Mouse (Mus musculus) heart, embryonic 11.5 days (tissue): ENCODE results near the gene Clasp2. TPM values are rescaled to one million over a fixed set of nuclear protein-coding genes. Genes with fewer than 3 reads are reported as not detected.
A peak's percentile ranks its signal among the peaks of the same experiment; 100 is the strongest.
"Not testable (repeated sequence)": the region's sequence is repeated elsewhere in the genome, so short reads cannot be mapped to it uniquely, and the experiment has no call there.

Experiments used
- ATAC-seq: fragments of 200-750 bp; cut with Nextera tagmentation; replicated peaks from 2 replicates; pipeline ENCODE4 v1.8.0; 2017; ENCODE audit warnings: moderate library complexity; ENCODE audit not compliant: insufficient number of reproducible peaks, low FRiP score, low TSS enrichment
- H3K27ac ChIP-seq: fragments of 300-500 bp; sonication (generic); 2 replicates; pipeline ENCODE4 v1.5.1; 2014; ENCODE audit warnings: mild to moderate bottlenecking, low read depth, low read length
- H3K27me3 ChIP-seq: fragments of 300-500 bp; sonication (generic); 2 replicates; pipeline ENCODE4 v1.6.1; 2014; ENCODE audit warnings: mild to moderate bottlenecking, low read length, mixed read lengths; ENCODE audit not compliant: control insufficient read depth, insufficient read depth
- H3K36me3 ChIP-seq: fragments of 300-500 bp; sonication (generic); 2 replicates; pipeline ENCODE4 v1.6.1; 2014; ENCODE audit warnings: mild to moderate bottlenecking, low read length, moderate library complexity, mixed read lengths; ENCODE audit not compliant: control insufficient read depth, insufficient read depth
- H3K4me1 ChIP-seq: fragments of 300-500 bp; sonication (generic); 2 replicates; pipeline ENCODE4 v1.6.1; 2014; ENCODE audit warnings: low read length; ENCODE audit not compliant: control insufficient read depth, insufficient read depth
- H3K4me2 ChIP-seq: fragments of 300-500 bp; sonication (generic); 2 replicates; pipeline ENCODE4 v1.6.1; 2014; ENCODE audit warnings: mild to moderate bottlenecking, moderate library complexity
- H3K4me3 ChIP-seq: fragments of 300-500 bp; sonication (generic); 2 replicates; pipeline ENCODE4 v1.5.1; 2014; ENCODE audit warnings: low read depth, low read length
- H3K9ac ChIP-seq: fragments of 300-500 bp; sonication (generic); 2 replicates; pipeline ENCODE4 v1.6.1; 2014; ENCODE audit warnings: mild to moderate bottlenecking, low read depth, low read length, moderate library complexity
- H3K9me3 ChIP-seq: fragments of 300-500 bp; sonication (generic); replicated peaks from 2 replicates; pipeline ENCODE4 v1.6.1; 2016; ENCODE audit warnings: low read length; ENCODE audit not compliant: control insufficient read depth
- WGBS: fragments of 180-500 bp; shearing (Covaris S2); extraction: QIAGEN DNeasy Blood & Tissue Kit; methylation state at CpG from one replicate; pipeline ENCODE4 v1.1.7; 2014; ENCODE audit not compliant: insufficient replicate concordance; 5-methylcytosine and 5-hydroxymethylcytosine counted together
- polyA plus RNA-seq: library from polyadenylated mRNA; unstranded; fragments of >200 nt; fragmentation: Nextera tagmentation; extraction: Ambion mirVana; gene quantifications from 2 replicates; pipeline ENCODE4 v1.2.1, GENCODE M21; 2014

Clasp2 gene
- polyA plus RNA-seq, 1 experiment from 2014 or later, result 25.3 TPM

DNA sequence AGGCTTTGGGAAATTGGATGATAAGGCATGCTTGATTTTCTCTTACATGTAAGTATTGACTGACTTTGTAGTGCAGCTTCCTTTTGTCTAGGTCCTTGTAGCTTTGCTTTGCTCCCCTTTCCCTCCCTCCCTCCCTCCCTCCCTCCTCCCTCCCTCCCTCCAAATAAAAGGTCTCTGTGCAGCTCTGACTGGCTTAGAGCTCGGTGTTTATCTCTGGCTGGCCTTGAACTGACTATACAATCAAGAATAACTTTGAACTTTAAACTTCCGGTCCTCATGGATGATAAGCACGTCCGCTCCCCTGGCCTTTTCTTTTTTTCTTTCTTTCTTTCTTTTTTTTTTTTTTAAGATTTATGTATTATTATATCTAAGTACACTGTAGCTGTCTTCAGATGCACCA lies 21.9 kb downstream of the Clasp2 start:
- H3K4me3 ChIP-seq, result no peak overlapping the region
- no peak overlapping the region for H3K27ac ChIP-seq
- H3K27me3 ChIP-seq, result no peaks in the 10 kb centered on the region
- H3K9ac ChIP-seq, result no peak overlapping the region
- H3K4me1 ChIP-seq, result no peaks in the 10 kb centered on the region
- no peaks in the 10 kb centered on the region for H3K9me3 ChIP-seq
- WGBS, result 72% methylated on average over 4 of the region's 4 CpGs
- no peak overlapping the region for H3K4me2 ChIP-seq
- peaks cover 8% of the 10 kb centered on the region for H3K36me3 ChIP-seq
- ATAC-seq, result no peak

DNA sequence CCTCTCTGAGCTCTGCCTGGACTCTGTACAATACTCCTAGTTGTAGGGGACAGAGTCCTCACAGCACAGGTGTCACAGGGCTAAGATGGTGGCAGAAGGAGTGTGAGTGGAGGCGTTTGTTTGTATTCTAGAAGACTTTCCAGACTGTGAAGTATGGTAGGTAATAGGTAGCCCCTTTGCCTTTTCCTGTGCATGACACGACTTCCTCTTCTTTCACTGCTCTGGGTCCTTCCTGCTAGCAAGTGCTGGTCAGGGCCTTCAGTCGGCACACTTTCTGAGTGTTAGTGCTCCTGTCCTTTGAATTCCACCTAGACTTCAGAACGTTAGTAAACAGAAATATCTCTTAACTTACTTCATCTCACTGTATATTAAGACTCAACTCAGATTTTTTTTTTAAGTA lies 29.4 kb downstream of the Clasp2 start:
- Histone ChIP-seq H3K4me1 (no peaks in the 10 kb centered on the region), H3K4me3 (no peak overlapping the region), H3K9me3 (no peaks in the 10 kb centered on the region), H3K9ac (no peak overlapping the region), H3K27ac (no peak overlapping the region), H3K4me2 (no peak overlapping the region), H3K36me3 (peaks cover 5% of the 10 kb centered on the region; the same call in 1 of the 2 replicates), H3K27me3 (no peaks in the 10 kb centered on the region)
- ATAC-seq, result no peak
- 81% methylated on average over 4 of the region's 4 CpGs for WGBS

DNA sequence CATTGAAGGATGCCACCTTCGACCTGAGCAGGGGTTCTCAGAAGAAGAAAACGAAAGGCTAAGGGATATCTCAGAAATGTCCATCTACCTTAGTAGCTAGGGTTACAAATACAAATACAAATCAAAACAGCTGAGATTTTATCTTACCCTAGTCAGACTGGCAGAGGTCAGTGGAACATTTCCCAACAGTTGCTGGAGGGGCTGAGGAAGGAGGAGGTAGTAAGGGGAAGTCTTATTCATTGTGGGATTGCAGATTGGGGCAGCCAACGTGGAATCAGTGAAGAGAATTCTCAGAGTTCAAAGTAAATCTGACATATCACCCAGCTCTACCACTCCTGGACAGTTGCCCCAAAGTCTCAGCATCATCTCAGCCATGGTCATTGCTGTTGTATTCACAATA lies 39.6 kb downstream of the Clasp2 start:
- Histone ChIP-seq H3K27ac (no peak overlapping the region), H3K9ac (no peak overlapping the region), H3K4me2 (no peak overlapping the region), H3K36me3 (no peaks in the 10 kb centered on the region), H3K9me3 (no peaks in the 10 kb centered on the region), H3K27me3 (no peaks in the 10 kb centered on the region), H3K4me3 (no peak overlapping the region), H3K4me1 (0 out of 2 replicates have a peak, but pooled peaks cover 3% of the 10 kb centered on the region)
- no peak for ATAC-seq
- 84% methylated on average over 3 of the region's 3 CpGs for WGBS

DNA sequence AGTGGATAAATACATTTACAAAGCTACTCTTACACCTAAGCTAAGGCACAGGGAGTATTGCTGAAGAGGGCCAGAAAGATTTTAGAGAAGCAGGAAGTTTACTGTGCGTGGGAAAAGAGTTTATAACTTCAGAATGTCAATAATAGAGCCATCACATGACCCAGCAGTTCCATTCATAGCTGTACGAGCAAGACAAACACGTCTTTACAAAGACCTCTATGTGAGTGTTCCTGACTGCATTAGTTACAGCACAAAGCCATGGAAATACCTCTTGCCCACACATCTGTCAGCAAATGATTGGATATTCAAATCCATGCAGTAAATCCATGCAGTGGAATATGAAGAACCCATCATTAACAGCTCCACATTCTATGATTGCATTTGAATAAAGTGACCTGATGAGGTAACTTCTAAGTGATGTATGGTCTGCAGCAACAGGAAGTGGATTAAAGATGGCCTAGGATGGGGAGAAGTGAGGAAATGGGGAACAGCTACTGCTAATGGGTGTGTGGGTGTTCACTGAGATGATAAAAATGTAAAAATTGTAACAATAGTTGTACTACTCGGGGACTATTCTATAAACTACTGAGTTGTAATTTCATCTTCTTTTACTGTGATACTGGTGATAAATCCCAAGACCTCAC lies 41.2 kb downstream of the Clasp2 start:
- Histone ChIP-seq H3K27ac (no peak overlapping the region), H3K27me3 (no peaks in the 10 kb centered on the region), H3K4me3 (no peak overlapping the region), H3K4me1 (0 out of 2 replicates have a peak, but pooled peaks cover 3% of the 10 kb centered on the region), H3K36me3 (no peaks in the 10 kb centered on the region), H3K9ac (no peak overlapping the region), H3K4me2 (no peak overlapping the region), H3K9me3 (no peaks in the 10 kb centered on the region)
- 85% methylated on average over 4 of the region's 4 CpGs for WGBS
- ATAC-seq, result no peak

DNA sequence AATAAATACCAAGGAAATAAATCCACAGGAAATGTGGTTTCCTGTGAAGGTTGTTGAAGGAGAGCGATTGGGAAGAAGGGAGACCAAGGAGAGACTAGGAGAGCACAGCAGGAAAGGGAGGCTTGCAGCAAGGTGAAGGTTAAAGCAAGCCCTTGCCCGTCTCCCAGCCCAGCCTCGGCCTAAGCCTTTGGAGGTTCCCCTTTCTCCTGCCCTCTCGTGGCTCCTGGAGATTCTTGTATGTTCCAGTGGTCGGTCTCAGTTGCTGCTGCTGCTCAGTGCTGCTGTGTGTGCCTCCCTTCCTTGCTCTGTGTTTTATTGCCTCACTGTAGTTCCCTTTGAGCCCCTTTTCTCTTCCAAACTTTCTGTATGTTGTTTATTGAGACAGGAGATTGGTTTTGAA lies 42.4 kb downstream of the Clasp2 start:
- 0 out of 2 replicates have a peak, but pooled peaks cover 3% of the 10 kb centered on the region for H3K4me1 ChIP-seq
- H3K9ac ChIP-seq, result no peak overlapping the region
- no peaks in the 10 kb centered on the region for H3K36me3 ChIP-seq
- H3K27me3 ChIP-seq, result no peaks in the 10 kb centered on the region
- no peak for ATAC-seq
- H3K4me3 ChIP-seq, result no peak overlapping the region
- H3K27ac ChIP-seq, result no peak overlapping the region
- no peak overlapping the region for H3K4me2 ChIP-seq
- no peaks in the 10 kb centered on the region for H3K9me3 ChIP-seq
- 58% methylated on average over 5 of the region's 5 CpGs for WGBS

DNA sequence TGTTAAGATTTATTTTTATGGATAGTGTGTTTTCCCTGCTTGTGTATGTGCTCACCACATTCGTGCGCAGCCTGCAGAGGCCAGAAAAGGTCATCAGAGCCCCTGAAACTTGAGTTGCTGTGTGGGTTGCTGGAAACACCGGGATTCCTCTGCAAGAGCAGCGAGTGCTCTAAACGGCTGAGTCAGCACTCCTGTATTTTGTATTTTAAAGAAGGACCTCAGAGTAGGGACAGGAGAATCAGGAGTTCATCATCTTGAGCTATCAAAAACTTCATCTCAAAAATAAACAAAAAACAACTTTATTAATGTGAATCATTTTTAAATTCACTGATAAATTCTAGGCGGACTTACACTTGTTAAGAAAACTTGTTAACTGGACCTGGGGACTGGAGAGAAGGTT lies 48.0 kb downstream of the Clasp2 start:
- not testable (repeated sequence) for H3K27me3 ChIP-seq, H3K4me2 ChIP-seq, H3K27ac ChIP-seq, H3K36me3 ChIP-seq, H3K4me3 ChIP-seq, ATAC-seq, H3K9ac ChIP-seq, H3K9me3 ChIP-seq
- 57% methylated on average over 4 of the region's 6 CpGs for WGBS
- peaks cover 10% of the 10 kb centered on the region; the same call in 1 of the 2 replicates for H3K4me1 ChIP-seq

DNA sequence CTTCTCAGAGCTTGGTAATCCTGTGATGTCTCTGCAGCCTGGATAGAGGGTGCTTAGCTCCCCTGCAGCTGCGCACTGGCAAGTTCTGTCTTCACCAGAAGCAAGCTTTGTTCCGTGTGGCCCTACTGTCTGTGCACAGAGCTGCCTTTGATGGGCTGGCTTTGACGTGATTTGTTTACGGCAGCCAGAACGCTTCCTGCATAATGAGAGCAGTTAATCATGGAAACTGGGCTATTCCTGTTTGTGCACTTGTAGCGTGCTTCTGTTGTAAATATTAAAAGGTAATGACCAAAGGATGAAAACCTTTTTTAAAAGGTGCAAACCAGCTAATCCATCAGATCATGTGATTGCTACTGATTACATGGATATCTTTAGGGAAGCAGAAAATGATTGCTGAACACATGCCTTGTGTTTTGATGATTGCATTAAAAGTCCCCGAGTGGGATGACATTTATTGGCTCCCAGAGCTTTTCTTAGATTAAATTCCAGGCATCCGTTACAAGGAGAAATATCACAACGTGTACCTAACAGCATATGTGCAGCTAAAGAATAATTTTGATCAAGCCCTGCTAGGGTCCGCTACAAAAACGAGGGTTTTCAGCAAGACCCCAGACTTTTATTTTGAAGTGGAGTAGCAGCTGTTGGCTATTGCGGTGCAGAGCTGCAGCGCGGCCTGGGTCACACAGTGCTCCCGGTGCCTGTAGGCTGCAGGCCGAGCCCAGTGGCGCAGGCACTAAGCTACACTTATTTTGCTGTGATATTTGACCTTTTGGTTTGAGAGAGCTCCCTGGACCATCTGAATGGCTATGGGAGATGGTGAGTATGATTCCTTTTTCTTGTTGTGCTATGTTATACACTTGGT lies 51.6 kb downstream of the Clasp2 start:
- ATAC-seq, result peak; percentile 77
- no peaks in the 10 kb centered on the region for H3K36me3 ChIP-seq
- no peaks in the 10 kb centered on the region for H3K27me3 ChIP-seq
- 3% methylated on average over 17 of the region's 17 CpGs for WGBS
- peak overlapping the region; percentile 37 for H3K27ac ChIP-seq
- peak overlapping the region; percentile 65 for H3K9ac ChIP-seq
- H3K4me2 ChIP-seq, result peak overlapping the region; percentile 63
- peaks cover 14% of the 10 kb centered on the region for H3K4me1 ChIP-seq
- no peaks in the 10 kb centered on the region for H3K9me3 ChIP-seq
- peak overlapping the region; percentile 49 for H3K4me3 ChIP-seq

DNA sequence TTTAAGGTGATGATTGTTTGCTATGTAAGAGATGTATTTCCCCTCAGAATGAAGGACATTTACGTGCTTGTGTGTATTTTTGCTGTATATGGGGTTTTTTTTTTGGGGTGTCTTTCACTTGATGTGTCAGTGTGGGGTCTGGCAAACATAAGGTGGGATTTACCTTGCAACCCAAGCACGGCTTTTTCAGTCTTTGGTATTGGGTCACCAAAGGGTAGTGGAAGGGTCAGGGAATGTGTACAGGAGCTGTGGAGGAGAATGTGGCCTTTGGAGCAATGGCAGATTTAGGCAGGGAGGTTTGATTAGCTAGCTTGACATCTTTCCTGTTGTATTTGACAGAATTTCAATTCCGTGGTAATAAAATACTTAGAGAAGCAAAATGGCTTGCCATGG lies 52.2 kb downstream of the Clasp2 start:
- H3K4me1 ChIP-seq, result peaks cover 14% of the 10 kb centered on the region
- peak overlapping the region; percentile 49 for H3K4me3 ChIP-seq
- H3K27ac ChIP-seq, result peak overlapping the region; percentile 29; the same call in 1 of the 2 replicates
- no peaks in the 10 kb centered on the region for H3K9me3 ChIP-seq
- H3K4me2 ChIP-seq, result peak overlapping the region; percentile 63
- H3K27me3 ChIP-seq, result no peaks in the 10 kb centered on the region
- H3K36me3 ChIP-seq, result no peaks in the 10 kb centered on the region
- H3K9ac ChIP-seq, result peak overlapping the region; percentile 65
- no peak for ATAC-seq
- whole genome bisulfite sequencing, result 37% methylated on average over 3 of the region's 3 CpGs
